Mouse (Mus musculus) brain, embryonic 14.5 days (tissue): ENCODE results near the gene Bcl6. TPM values are rescaled to one million over a fixed set of nuclear protein-coding genes. Genes with fewer than 3 reads are reported as not detected.

Experiments used
- DNase-seq: peaks from one replicate; pipeline ENCODE4 v3.0.0-alpha.2; 2011; ENCODE audit warnings: low read depth
- CTCF ChIP-seq: fragments of 200-500 bp; IDR thresholded peaks from 2 replicates; pipeline ENCODE4 v1.5.1; 2012; ENCODE audit warnings: inconsistent platforms, mild to moderate bottlenecking, moderate library complexity, borderline replicate concordance; ENCODE audit not compliant: insufficient read depth, insufficient read length; ENCODE audit errors: extremely low read depth
- POLR2A ChIP-seq: fragments of 200-500 bp; IDR thresholded peaks from 2 replicates; pipeline ENCODE4 v1.6.1; 2012; ENCODE audit warnings: mild to moderate bottlenecking, inconsistent platforms, borderline replicate concordance; ENCODE audit not compliant: poor library complexity, insufficient read depth, insufficient read length, severe bottlenecking; ENCODE audit errors: extremely low read depth
- polyA plus RNA-seq: library from polyadenylated mRNA; depleted of rRNA; stranded (reverse); fragments of >200 nt; gene quantifications from 2 replicates; pipeline ENCODE4 v1.2.3, GENCODE M21; 2012

Gene Bcl6
- polyA plus RNA-seq, 1 experiment, result 3.5 TPM

DNA sequence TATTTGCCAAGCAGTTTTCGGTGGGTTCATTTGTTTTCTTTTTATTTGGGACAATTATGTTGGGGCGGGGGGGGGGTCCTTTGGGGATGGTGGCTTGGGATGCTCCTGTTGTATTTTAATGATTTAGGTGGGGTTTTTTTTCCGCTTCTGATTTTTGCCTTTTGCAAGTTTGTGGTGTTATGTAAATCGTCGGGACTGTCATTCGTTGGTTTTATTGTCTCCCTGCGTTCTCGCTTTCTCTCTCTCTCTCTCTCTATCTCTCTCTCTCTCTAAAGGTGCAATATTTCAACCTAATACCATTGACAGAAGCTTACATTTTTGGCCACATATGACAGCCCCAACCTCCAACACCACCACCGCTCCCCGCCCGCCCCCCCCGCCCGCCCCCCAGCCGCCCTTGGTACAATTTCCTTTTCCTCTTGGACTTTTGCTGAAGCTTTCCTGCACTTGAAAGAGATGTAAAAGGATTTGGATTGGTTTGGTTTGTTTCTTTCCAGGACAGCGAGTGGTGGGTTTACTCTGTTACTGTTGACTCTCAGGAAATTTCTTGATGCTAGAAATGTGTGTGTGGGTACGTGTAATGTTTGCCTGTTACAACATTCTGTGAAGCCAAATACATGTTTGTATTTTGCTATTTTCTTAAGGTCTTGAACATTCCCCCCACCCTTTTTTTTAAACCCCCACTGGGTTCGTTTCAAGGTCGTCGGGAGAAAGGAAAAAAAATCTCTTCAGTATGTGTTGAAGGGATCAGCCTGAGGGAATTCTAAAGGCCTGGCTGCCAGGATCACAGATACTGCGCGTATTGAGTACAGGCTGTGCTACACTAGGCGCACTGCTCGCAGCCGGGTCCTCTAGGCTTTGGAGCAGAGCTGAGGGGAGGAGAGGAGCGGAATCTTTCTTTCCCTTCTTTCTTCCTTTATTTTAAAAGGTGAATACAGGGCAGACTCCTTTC is 833 bp upstream of the Bcl6 start:
- TF ChIP-seq POLR2A (no peak), CTCF (no peak)
- peak; percentile 84 for DNase-seq

DNA sequence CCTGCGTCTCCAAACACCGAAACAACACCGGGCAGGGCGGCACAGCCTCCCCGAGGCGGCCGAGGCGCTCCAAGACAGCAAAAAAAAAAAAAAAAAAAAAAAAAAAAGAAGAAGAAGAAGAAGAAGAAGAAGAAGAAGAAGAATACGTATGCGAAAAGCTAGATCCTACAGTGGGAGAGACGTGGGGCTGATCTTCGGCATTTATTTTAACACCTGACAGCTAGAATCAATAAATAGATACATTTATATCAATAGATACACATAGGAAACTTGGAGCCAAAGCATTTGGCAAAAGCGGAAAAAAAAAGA is 541 bp downstream of the Bcl6 start:
- no peak for TF ChIP-seq CTCF
- TF ChIP-seq POLR2A, result no peak
- no peak for DNase-seq

DNA sequence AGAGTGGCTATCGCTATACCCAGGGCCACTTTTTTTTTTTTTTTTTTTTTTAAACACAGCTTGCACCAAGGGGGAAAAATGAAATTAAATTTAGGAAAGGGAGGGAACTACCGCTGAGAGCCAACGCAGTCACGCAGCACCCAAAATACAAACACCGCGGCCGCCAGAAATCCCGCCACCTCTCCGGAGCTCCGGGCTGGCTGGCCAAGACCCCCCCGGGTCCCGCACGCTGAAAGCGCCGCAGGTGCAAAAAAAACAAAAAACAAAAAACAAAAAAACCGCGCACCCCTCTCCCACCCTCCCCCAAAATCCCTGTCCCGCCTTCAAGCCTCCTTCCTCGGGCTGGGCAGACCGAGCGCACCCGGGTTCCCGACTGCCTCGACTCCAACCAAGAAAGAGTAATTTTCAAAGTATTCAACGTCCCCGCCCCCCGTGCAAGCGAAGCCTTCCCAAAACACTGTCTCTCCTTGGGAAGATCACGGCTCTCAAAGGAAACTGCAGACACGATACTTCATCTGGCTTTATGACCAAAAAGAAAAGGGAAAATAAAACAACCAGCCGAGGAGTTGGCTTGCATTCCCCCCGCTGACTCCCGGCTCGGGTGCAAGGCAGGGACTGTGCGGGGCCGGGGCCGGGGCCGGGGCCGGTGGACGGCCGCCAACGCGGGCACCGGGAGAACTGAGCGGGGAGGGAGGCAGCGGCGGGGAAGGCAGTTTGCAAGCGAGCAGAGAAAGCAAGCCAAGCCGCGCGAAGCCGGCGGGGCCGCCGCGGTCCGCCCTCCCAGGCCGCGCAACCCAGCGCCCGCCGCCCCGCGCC is 1.1 kb downstream of the Bcl6 start:
- TF ChIP-seq POLR2A (no peak), CTCF (no peak)
- peak; percentile 67 for DNase-seq

DNA sequence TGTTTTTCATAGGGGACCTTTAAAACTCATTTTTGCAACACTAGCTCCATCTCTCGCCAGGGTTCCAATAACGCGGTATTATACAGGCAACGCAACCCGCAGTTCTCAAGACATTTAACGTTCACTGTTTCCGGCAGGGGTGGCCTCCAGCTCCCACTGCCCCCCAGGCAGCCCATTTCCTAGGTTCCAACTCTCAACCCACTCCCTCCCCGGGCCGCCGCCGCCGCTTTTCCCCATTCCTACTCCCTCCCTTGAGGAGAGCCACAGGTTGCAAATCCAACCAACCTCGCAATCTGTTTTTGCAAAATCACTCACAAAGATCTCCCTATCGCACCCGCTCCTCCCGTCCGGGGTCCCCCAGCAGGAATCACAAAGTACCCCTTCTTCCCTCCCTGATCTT is 1.8 kb downstream of the Bcl6 start:
- peak; percentile 45 for DNase-seq
- no peak for TF ChIP-seq CTCF
- no peak for TF ChIP-seq POLR2A

DNA sequence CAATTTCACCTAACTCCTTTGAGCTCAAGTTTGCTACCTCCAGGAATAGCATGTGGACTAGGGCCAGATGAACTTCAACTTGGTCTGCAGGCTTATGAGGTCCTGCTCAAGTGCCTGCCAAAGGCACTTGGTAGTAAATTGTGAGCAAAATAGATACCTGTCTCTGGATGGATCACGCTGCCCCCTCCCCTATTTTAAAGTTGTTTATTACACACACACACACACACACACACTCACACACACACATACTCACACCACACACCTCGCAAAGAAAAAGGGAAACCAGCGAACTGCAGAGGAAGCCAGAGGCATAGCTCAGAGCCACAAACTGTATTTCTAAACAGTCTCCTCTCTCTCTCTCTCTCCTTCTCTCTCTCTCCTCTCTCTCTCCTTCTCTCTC is 2.5 kb downstream of the Bcl6 start:
- peak; percentile 33 for DNase-seq
- TF ChIP-seq CTCF (no peak), POLR2A (no peak)

DNA sequence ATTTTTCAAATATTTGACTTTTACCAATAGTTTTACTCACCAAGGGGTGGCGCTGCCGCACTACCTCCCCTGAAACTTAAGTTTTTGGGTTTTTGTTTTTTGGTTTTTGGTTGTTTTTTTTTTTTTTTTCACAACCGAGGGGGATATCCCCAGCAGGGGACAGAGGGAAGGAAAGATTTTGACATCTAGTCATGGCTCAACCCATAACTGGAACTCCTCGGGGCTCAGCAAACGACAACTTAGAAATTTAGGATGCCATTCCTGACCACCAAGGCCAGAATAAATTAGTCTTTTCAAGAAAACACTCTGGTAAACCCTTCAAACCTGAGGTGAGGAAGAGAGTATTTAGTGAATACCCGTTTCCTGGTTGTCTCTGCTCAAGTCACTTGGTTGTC is 3.2 kb downstream of the Bcl6 start:
- TF ChIP-seq CTCF, result no peak
- TF ChIP-seq POLR2A, result no peak
- peak; percentile 73 for DNase-seq

DNA sequence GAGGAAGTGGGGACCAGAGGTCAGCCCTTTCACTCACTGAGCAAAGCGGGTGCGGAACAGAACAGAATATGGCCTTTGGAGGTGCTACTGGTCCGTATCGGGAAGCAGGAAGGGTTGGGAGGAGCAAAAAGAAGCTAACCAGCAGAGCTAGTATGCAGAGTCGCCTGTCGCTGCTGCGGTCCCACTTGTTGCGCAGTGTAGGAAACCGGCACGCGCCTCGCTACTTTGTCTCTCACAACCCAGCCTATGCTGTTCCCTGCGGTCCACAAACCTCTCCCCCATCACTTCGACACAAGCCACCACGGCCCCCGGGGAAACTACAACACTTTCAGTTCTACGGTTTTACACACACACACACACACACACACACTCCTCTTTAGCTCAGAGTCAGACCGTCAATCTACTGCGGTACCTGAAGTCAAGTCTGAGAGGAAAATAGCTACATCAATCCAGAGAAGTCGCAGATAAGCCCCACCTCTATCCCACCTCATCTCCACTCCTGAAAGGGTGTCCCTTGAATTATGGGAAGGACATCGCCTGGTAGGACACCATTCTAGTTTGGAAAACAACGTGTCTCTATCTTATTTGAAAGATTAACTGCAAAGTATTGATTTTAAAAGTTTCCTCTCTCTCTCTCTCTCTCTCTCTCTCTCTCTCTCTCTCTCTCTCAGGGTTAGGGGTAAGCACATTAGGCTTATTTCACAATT is 3.7 kb downstream of the Bcl6 start:
- peak; percentile 70 for DNase-seq

DNA sequence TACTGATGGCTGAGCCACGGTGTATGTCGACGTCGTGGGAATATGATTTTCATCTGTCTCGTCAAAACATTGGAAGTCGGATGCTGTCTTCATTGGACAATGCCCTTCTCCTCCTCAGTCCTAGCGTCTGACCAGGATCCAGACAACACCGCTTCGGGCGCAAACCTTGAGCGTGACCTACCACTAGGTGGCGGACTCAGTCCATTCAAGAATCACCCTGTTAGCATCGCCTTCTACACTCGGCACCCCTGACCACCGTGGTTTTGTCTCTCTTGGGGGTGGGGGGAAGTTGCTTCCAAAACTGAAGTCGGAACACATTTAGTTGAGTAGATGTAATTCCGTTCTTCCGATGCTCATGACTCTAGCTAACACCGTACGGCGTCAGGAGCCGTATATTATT is 4.5 kb downstream of the Bcl6 start:
- TF ChIP-seq CTCF, result peak; percentile 93
- TF ChIP-seq POLR2A, result no peak
- peak; percentile 91 for DNase-seq

More for the DNA sequence above, 3.7 kb downstream of the Bcl6 start:
- TF ChIP-seq CTCF (no peak), POLR2A (no peak)

DNA sequence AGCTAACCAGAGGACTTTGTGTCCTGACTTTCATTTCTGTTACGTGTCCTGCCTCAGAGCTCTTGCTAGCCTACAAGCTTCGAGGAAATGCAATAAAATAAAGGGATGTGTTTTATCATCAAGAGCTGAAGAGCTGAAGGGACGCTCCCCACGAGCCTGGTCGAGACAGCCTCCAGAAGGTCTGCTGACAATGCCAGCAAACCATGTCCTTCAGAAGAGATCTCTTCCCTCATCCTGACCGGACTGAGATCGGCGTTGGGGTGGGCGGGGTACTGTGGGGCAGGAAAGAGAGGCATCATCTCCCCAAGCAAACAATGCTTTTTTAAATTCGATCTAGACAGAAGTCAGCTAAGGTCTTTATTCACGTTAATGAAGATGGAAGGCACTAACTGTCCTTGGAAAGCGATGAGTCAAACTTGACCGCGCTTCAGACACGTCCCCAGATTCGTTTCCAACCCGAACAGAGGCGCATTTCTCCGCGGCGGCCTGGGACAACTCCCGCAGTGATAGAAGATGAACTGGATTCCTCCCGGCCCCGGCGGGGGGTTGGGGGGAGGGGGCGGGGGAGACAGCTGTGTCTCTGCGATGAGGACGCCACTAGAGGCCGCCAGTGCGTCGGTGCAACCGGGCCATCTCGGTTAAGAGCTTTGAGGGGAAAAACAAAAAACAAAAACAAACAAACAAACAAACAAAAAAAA is 5.6 kb downstream of the Bcl6 start:
- peak; percentile 81 for DNase-seq
- TF ChIP-seq CTCF, result peak; percentile 69
- TF ChIP-seq POLR2A, result no peak

DNA sequence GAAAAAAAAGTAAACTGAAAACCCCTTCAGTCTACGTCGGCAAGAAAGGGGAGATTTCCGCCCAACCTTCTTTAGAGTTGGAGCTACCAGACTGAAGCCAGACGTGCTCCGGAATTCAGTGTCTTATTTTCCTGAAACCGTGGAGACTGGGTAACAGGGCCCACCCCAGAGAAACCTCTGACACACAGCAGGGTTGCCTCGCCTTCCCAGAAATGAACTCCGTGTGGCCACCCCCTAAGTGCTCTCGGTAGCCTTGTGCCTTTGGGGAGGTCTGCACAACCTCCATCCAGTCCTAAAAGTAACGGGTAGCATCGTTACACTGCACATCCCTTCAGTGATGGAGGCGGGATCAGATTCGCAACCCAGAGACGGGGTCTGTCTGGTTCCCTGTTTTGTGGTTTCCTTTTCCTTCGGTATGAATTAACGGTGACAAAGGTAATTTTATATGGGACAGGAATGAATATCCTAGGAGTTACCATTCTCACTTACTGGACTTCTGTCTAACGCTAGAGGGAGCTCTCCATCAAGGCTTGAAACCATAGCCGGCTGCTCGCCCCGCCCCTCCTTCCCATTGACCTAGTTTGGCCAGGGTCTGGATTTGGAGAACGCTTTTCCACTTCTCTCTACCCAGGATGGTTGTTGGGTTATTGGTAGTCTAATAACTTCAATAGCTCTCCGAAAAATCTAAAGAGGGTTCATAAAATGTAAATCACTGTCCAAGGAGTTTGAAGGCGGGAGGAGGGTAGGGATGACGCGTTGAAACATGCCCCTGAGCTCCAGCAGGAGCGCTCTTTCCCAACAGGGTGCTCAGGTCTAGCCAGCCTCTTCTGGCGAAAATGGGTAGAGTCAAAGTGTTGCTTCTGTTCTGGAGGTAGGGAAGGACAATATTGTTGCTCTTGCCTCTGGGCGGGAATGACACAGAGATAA is 6.5 kb downstream of the Bcl6 start:
- DNase-seq, result peak; percentile 91
- TF ChIP-seq POLR2A, result no peak
- peak; percentile 80 for TF ChIP-seq CTCF
